Mouse (Mus musculus): ENCODE results near the gene Gm15023. TPM values are rescaled to one million over a fixed set of nuclear protein-coding genes. Genes with fewer than 3 reads are reported as not detected.
"Not testable (repeated sequence)": the region's sequence is repeated elsewhere in the genome, so short reads cannot be mapped to it uniquely, and the experiment has no call there.

Gm15023 gene
- not detected in 2 replicates for polyA plus RNA-seq (2015; fragmentation: Nextera tagmentation; extraction: Ambion mirVana)

DNA sequence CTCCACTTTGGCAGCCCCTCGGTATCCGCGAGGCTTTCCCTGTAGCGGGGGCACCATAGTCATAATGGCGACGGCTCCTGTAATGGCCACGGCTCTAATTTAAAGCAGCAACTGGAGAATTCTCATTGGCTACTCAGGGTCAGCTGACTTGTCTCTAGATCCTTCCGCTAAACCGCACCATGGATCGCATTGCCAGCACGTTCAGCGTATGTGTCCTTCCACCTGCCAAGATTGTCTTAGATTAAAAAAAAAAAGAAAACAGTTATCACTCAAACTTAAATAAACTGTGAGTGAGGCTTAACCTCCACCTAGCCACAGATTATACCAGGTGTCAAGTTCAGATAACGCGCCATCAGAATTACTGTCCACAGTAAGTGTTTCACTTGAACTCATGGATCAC lies at the start of gene Gm15023:
TSS of gene Gm15023 (minus strand) at position 101 of the 400 bp plus-strand sequence.
- not testable (repeated sequence) for H3K27me3 ChIP-seq (replicated peaks); H3K4me3 ChIP-seq; H3K4me2 ChIP-seq; H3K9ac ChIP-seq; H3K27ac ChIP-seq (replicated peaks); H3K36me3 ChIP-seq; H3K4me1 ChIP-seq; H3K9me3 ChIP-seq; ATAC-seq (ENCODE audit: extremely low read depth, insufficient number of reproducible peaks, low FRiP score, low TSS enrichment)
- WGBS: 92% methylated on average over 6 of the region's 14 CpGs

DNA sequence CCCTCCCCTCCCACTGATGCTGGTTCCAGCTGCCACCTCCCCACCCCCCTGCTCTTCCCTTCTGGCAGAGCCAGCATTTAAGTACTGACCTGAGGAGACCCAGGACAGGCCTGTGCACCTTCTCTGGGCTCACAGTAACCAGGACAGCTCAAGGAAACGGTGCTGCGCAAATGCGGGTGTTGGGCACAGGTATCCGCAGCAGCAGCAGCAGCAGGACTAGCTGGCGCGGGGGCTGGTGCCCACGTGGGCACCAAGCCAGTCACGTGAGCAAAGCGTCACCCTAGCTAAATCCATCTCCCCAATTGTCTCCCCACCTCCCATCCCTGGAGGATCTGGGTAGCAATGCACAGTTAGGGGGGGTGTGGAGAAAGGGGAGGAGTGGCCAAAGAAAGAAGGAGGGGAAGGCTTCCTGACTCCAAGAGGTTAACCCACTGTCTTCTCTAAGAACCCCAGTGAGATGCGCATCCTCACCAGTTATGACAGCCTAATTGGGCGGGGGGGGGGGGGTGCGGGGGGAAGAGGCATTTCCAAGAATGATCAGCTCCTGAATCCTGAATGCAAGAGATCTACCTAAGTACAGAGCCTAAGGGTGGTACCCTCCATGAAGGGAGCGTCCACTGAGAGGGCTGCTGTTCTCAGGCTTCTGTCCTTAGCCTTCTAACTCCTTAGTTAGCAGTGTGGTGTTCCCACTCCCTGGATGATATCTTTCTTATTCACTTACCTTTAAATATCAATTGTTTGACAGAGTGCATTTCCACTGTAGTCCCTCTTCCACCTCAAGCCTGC lies 33.2 kb upstream of the Gm15023 start, which contains the start of gene Tceal6:
TSS of gene Tceal6 (minus strand) at position 252 of the 786 bp plus-strand sequence.
- ATAC-seq (ENCODE audit: extremely low read depth, insufficient number of reproducible peaks, low FRiP score, low TSS enrichment): no peak
- Histone ChIP-seq H3K9me3 (no peaks in the 10 kb centered on the region), H3K27ac (replicated peaks) (no peak within 1 kb of the TSS), H3K36me3 (no peaks in the 10 kb centered on the region), H3K4me1 (no peaks in the 10 kb centered on the region), H3K4me2 (peak within 1 kb of the TSS; percentile 71), H3K9ac (peak within 1 kb of the TSS; percentile 33), H3K4me3 (peak within 1 kb of the TSS; percentile 47), H3K27me3 (replicated peaks) (peaks cover 13% of the 10 kb centered on the region)
- WGBS: 23% methylated on average over 11 of the region's 13 CpGs

DNA sequence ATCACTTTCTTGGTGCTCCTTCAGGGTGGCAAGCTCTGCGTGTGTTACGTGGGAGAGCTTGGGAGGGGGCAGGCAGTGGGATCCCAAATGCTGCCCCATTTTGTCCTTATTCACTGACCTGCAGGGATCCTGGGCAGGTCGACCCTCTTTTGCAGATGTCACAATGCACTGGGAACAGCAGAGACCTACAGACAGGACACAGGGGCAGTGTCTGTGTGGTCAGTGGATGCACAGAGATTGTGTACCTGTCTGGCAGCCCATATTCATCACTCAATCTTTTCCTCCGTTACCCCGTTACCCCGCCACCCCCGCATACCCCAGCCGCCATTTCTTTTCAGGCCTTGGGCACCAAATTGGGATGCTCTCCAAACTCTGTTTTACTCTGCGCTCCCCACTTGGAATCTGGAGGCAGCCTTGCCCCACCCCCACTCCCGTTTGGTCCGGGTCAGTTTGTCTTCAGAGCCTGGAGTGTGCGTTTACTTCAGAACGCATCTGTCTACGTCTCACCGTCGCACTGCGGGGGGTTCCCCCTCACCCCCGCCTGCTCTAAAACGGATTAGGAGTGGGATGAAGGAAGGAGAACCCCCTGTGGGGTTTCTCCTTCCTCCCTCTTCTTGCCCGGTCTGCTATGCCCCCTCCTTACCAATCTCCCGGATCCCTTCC lies 32.5 kb upstream of the Gm15023 start:
- peak overlapping the region; percentile 33 for H3K9ac ChIP-seq
- WGBS: 18% methylated on average over 19 of the region's 21 CpGs
- ATAC-seq (ENCODE audit: extremely low read depth, insufficient number of reproducible peaks, low FRiP score, low TSS enrichment): not testable (repeated sequence)

GRCm38 (mm10) chrX:135189924-135190323 lies 12.5 kb upstream of the Gm15023 start:
- not testable (repeated sequence) for H3K9ac ChIP-seq; ATAC-seq (ENCODE audit: extremely low read depth, insufficient number of reproducible peaks, low FRiP score, low TSS enrichment); H3K4me3 ChIP-seq; H3K4me2 ChIP-seq; H3K27ac ChIP-seq (replicated peaks); H3K9me3 ChIP-seq; H3K36me3 ChIP-seq; H3K27me3 ChIP-seq (replicated peaks); H3K4me1 ChIP-seq
- WGBS: no CpG with 5 or more reads among the region's 6 CpGs

More for the DNA sequence above, 32.5 kb upstream of the Gm15023 start:
- not testable (repeated sequence) for H3K4me1 ChIP-seq; H3K27ac ChIP-seq (replicated peaks); H3K9me3 ChIP-seq; H3K36me3 ChIP-seq
- Histone ChIP-seq H3K27me3 (replicated peaks) (peaks cover 13% of the 10 kb centered on the region), H3K4me2 (peak overlapping the region; percentile 71), H3K4me3 (peak overlapping the region; percentile 47)

DNA sequence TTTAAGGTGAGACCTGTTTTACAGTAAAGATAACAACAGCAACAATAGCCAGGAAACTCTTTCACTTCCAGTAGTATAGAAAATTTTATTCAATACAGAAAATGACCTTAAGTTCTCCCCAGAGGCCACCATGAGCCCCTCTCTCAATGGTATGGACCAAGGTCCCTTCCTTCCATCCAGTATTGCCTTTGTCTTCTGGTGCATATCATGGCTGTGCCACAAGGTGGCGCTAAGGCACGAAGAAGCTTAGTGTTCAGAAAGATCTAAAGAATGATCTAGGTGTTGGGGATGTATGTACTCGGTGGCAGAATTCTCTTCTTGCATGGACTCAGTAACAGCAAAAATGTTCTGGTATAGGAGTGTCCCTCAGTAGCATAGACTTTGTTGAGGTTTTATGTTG lies 11.2 kb upstream of the Gm15023 start:
- H3K4me3 ChIP-seq; H3K9ac ChIP-seq; H3K27me3 ChIP-seq (replicated peaks); H3K9me3 ChIP-seq; H3K27ac ChIP-seq (replicated peaks); ATAC-seq (ENCODE audit: extremely low read depth, insufficient number of reproducible peaks, low FRiP score, low TSS enrichment); H3K4me1 ChIP-seq; H3K4me2 ChIP-seq; H3K36me3 ChIP-seq: not testable (repeated sequence)
- WGBS: no CpG with 5 or more reads among the region's 3 CpGs

Other genes with a start within 250 kb of the Gm15023 start
- 0.29 and 0.79 TPM in 2 replicates for gene Nxf2, start 212.9 kb downstream of the Gm15023 start, polyA plus RNA-seq (2015; fragmentation: Nextera tagmentation; extraction: Ambion mirVana)
- gene Zmat1, start 168.4 kb downstream of the Gm15023 start, polyA plus RNA-seq (2015; fragmentation: Nextera tagmentation; extraction: Ambion mirVana): 7.6 and 8.3 TPM in 2 replicates
- 1.5 and 2.3 TPM in 2 replicates for gene Tceal6, start 33.1 kb upstream of the Gm15023 start, polyA plus RNA-seq (2015; fragmentation: Nextera tagmentation; extraction: Ambion mirVana)
- gene Pramel3, start 124.7 kb upstream of the Gm15023 start, polyA plus RNA-seq (2015; fragmentation: Nextera tagmentation; extraction: Ambion mirVana): not detected in 2 replicates
- gene Gm5128, start 195.7 kb upstream of the Gm15023 start, polyA plus RNA-seq (2015; fragmentation: Nextera tagmentation; extraction: Ambion mirVana): 0.04 TPM in 1 of 2 replicates, not detected in the other

All from heart, embryonic 13.5 days (tissue).